Mouse (Mus musculus): ENCODE results near the gene Slc6a20a. TPM values are rescaled to one million over a fixed set of nuclear protein-coding genes. Genes with fewer than 3 reads are reported as not detected.
"Not testable (repeated sequence)": the region's sequence is repeated elsewhere in the genome, so short reads cannot be mapped to it uniquely, and the experiment has no call there.

Slc6a20a gene
- polyA plus RNA-seq, 2 experiments: 2.5 to 3.3 TPM

DNA sequence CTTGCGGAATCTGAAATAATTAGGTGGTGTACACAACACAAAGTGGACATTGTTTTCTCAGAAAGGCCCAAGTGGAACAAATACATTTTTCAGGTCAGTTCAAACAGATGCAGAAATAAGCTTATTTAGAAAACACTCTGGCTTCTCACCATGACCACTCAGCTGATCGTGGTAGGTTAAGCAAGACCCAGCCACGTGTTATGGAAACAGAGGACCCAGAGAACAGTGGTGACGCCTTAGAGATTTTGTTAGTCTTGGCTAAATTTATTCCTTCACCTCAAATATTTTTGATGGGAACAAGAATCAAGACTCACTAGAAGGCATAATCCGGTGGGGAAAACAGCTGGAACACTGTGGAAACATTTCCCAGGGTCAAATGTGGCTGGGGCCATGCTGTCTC lies 7.5 kb upstream of the Slc6a20a start:
- Histone ChIP-seq H3K4me3 (ENCODE audit: insufficient read depth in 1 of 2, low read depth in 2 of 2, low read length in 2 of 2) (no peak overlapping the region), H3K9ac (replicated peaks) (no peak overlapping the region), H3K4me1 (replicated peaks; ENCODE audit: control insufficient read depth in 2 of 2, insufficient read depth in 2 of 2, low read length in 1 of 2) (no peaks in the 10 kb centered on the region), H3K4me2 (ENCODE audit: low read depth) (no peak overlapping the region), H3K27me3 (ENCODE audit: control insufficient read depth, insufficient read depth, low read length) (peaks cover 5% of the 10 kb centered on the region), H3K27ac (no peak overlapping the region), H3K36me3 (replicated peaks; ENCODE audit: control insufficient read depth, insufficient read depth, low read depth) (no peaks in the 10 kb centered on the region), H3K9me3 (ENCODE audit: control insufficient read depth, low read length) (no peaks in the 10 kb centered on the region)
- WGBS (ENCODE audit: insufficient replicate concordance): 62% methylated on average over 5 of the region's 5 CpGs
- ATAC-seq (ENCODE audit: insufficient read depth) (no peak), DNase-seq (ENCODE audit: low read depth in 3 of 3, low spot score in 3 of 3) (no peak)
- TF ChIP-seq EP300 (IDR thresholded peaks at IDR 0.05; ENCODE audit: low read depth) (no peak), CTCF (IDR thresholded peaks at IDR 0.05; ENCODE audit: low read depth) (no peak)

DNA sequence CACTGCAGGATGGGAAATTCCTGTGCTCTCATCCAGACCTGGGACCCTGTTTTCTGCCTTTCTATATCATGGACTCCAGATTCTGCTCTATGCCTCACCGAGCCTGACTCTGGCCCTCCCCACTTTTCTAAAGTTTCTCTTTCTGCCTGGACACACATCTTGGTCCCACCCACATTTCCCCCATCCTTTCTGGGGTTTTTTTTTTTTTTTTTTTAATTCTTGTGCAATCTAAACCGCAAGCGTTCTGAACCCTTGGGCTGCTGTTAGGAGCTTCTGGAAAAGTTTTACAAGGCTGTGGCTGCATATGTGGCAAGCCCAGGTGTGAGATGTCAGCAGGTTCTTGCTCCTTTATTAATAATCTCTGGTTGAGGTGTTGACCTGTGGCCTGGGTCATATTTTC lies 5.0 kb upstream of the Slc6a20a start:
- ATAC-seq (ENCODE audit: insufficient read depth): no peak
- Histone ChIP-seq H3K36me3 (replicated peaks; ENCODE audit: control insufficient read depth, insufficient read depth, low read depth) (no peaks in the 10 kb centered on the region), H3K9me3 (ENCODE audit: control insufficient read depth, low read length) (no peaks in the 10 kb centered on the region), H3K27me3 (ENCODE audit: control insufficient read depth, insufficient read depth, low read length) (peaks cover 27% of the 10 kb centered on the region), H3K4me2 (ENCODE audit: low read depth) (no peak overlapping the region), H3K4me1 (replicated peaks; ENCODE audit: control insufficient read depth in 2 of 2, insufficient read depth in 2 of 2, low read length in 1 of 2) (peaks cover 0 to 5% of the 10 kb centered on the region in 2 experiments; a peak in 3 of 4 replicates), H3K27ac (no peak overlapping the region), H3K9ac (replicated peaks) (no peak overlapping the region), H3K4me3 (ENCODE audit: insufficient read depth in 1 of 2, low read depth in 2 of 2, low read length in 2 of 2) (no peak overlapping the region)
- TF ChIP-seq EP300 (IDR thresholded peaks at IDR 0.05; ENCODE audit: low read depth) (no peak), CTCF (IDR thresholded peaks at IDR 0.05; ENCODE audit: low read depth) (no peak)
- 33% methylated on average over 3 of the region's 3 CpGs for whole genome bisulfite sequencing (ENCODE audit: insufficient replicate concordance)
- DNase-seq (ENCODE audit: low read depth in 3 of 3, low spot score in 3 of 3): no peak

DNA sequence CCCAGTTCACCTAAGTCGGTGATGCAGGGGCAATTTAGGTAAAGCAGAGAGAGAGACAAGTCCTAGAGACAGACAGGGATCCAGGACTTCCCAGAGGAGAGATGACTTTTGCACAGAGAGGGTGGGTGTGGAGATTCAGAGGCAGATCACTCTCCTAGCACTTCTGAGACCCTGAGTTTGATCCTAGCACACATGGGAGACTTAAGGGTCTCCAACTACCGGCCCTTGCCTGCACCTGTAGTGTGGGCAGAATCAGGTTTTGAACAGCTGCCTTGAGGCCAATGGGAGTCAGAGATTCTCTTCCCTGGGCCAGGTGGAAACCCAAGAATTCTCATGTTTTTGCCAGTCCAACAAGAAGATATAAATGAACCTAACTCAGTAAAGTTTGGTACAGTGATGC lies 513 bp upstream of the Slc6a20a start:
- peak; percentile 17; the same call in 1 of the 2 replicates for ATAC-seq (ENCODE audit: insufficient read depth)
- WGBS (ENCODE audit: insufficient replicate concordance): 38% methylated on average over 2 of the region's 2 CpGs
- H3K27me3 ChIP-seq (ENCODE audit: control insufficient read depth, insufficient read depth, low read length): peaks cover 69% of the 10 kb centered on the region
- H3K27ac ChIP-seq: no peak overlapping the region
- H3K4me1 ChIP-seq (replicated peaks; ENCODE audit: control insufficient read depth in 2 of 2, insufficient read depth in 2 of 2, low read length in 1 of 2): peaks cover 3 to 5% of the 10 kb centered on the region in 2 experiments
- H3K4me2 ChIP-seq (ENCODE audit: low read depth): peak overlapping the region; percentile 87
- no peak for TF ChIP-seq EP300 (IDR thresholded peaks at IDR 0.05; ENCODE audit: low read depth)
- TF ChIP-seq CTCF (IDR thresholded peaks at IDR 0.05; ENCODE audit: low read depth): no peak
- H3K9me3 ChIP-seq (ENCODE audit: control insufficient read depth, low read length): no peaks in the 10 kb centered on the region
- no peak for DNase-seq (ENCODE audit: low read depth in 3 of 3, low spot score in 3 of 3)
- H3K9ac ChIP-seq (replicated peaks): peak overlapping the region; percentile 81; the same call in 1 of the 2 replicates
- H3K36me3 ChIP-seq (replicated peaks; ENCODE audit: control insufficient read depth, insufficient read depth, low read depth): no peaks in the 10 kb centered on the region
- peak overlapping the region in 1 of 2 experiments; percentile 79; a peak in 2 of 4 replicates for H3K4me3 ChIP-seq (ENCODE audit: insufficient read depth in 1 of 2, low read depth in 2 of 2, low read length in 2 of 2)

DNA sequence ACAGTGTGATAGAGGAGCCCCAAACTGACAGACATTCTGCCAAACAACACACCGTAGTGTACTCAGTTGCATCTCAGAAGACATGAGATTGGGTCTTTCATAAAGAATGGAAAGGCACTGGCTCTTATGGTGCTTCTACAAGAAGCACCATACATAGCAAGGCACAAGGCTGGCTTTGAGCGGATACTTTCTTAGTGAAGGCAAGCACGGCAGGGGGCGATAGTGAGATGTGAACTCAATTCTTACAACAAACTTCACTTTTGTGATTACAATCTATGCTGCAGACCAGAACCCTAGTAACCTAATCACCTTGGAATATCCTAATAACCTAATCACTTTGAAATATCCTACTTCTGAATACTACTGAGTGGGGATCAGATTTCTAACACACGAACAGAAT lies 13.0 kb downstream of the Slc6a20a start:
- no peak overlapping the region for H3K4me2 ChIP-seq (ENCODE audit: low read depth)
- no peak overlapping the region for H3K27ac ChIP-seq
- no peak overlapping the region for H3K9ac ChIP-seq (replicated peaks)
- ATAC-seq (ENCODE audit: insufficient read depth): no peak
- H3K36me3 ChIP-seq (replicated peaks; ENCODE audit: control insufficient read depth, insufficient read depth, low read depth): no peaks in the 10 kb centered on the region
- TF ChIP-seq CTCF (IDR thresholded peaks at IDR 0.05; ENCODE audit: low read depth): peak; percentile 70
- no peak for TF ChIP-seq EP300 (IDR thresholded peaks at IDR 0.05; ENCODE audit: low read depth)
- no peaks in the 10 kb centered on the region for H3K4me1 ChIP-seq (replicated peaks; ENCODE audit: control insufficient read depth in 2 of 2, insufficient read depth in 2 of 2, low read length in 1 of 2)
- H3K27me3 ChIP-seq (ENCODE audit: control insufficient read depth, insufficient read depth, low read length): no peaks in the 10 kb centered on the region
- WGBS (ENCODE audit: insufficient replicate concordance): 32% methylated on average over 5 of the region's 5 CpGs
- H3K4me3 ChIP-seq (ENCODE audit: insufficient read depth in 1 of 2, low read depth in 2 of 2, low read length in 2 of 2): no peak overlapping the region
- DNase-seq (ENCODE audit: low read depth in 3 of 3, low spot score in 3 of 3): peak in 1 of 3 experiments; percentile 35
- no peaks in the 10 kb centered on the region for H3K9me3 ChIP-seq (ENCODE audit: control insufficient read depth, low read length)

DNA sequence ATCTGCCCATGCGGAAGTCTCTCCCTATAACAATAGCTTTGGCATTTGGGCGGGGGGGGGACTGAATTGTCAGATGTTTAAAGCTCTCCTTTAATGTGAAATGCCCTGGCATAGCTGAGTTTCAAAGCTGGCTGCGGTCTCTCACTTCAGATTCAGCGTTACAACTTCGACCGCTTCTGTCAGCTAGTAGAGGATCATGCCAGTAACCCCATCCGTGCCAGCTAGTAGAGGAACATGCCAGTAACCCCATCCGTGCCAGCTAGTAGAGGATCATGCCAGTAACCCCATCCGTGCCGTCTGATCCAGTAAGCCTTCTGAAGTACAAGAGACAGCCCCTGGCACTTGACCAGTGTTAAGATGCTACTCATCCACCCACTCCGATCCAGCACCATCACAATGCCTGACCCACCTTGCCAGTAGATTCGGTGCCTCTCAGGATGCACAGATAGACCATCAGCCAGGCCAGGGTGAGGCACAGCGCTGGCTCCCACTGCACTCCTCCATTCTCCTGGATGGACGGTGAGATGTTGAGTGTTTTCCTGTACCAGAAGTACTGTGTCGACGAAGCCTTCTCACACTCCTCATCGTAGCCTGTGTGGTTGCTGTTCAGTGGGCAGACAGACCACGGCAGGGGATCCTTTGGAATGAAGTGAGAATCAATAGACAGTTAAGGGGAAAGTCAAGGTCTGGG lies 18.6 kb downstream of the Slc6a20a start:
- H3K4me1 ChIP-seq (replicated peaks; ENCODE audit: control insufficient read depth in 2 of 2, insufficient read depth in 2 of 2, low read length in 1 of 2); H3K9ac ChIP-seq (replicated peaks); H3K36me3 ChIP-seq (replicated peaks; ENCODE audit: control insufficient read depth, insufficient read depth, low read depth); H3K27ac ChIP-seq; H3K4me2 ChIP-seq (ENCODE audit: low read depth); DNase-seq (ENCODE audit: low read depth in 3 of 3, low spot score in 3 of 3); H3K9me3 ChIP-seq (ENCODE audit: control insufficient read depth, low read length); H3K4me3 ChIP-seq (ENCODE audit: insufficient read depth in 1 of 2, low read depth in 2 of 2, low read length in 2 of 2); ATAC-seq (ENCODE audit: insufficient read depth); H3K27me3 ChIP-seq (ENCODE audit: control insufficient read depth, insufficient read depth, low read length): not testable (repeated sequence)
- 79% methylated on average over 16 of the region's 18 CpGs for WGBS (ENCODE audit: insufficient replicate concordance)

Data from liver, embryonic 14.5 days (tissue).